17 mouse cellular contexts compared by ENCODE assay signal in the genomic region with DNA sequence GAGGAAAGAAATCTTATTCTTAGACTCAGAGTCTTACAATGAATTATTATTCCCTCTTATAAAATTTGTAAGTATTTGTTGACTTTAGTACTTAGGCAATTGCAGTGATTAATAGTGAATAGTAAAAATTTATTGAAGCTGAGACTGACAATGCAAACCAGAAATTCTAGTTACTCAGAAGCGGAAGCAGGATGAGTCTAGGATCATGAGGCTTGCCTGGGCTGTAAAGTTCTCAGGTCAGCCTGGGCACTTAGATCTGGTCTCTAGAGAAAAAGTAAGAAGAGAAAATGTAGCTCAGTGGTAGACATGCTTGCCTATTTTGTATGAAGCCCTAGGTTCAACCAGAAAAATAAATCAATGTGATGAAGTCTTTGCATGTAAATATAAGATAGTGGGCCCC.
"Had no signal": no experiment of that assay in that cellular context is flagged by ENCODE, and none has a peak within 500 bp of the region (broad histone marks: within the 10 kb centered on the region; RNA-seq: fewer than 3 reads in every experiment).

No protein-coding gene starts in this region.

- H3K27ac ChIP-seq: lung, embryonic 15.5 days; macrophage; midbrain, embryonic 13.5 days; midbrain, embryonic 15.5 days; neural tube, embryonic 12.5 days; stomach, embryonic 15.5 days; stomach, postnatal 0 days had no signal

- H3K4me2 ChIP-seq: lung, embryonic 15.5 days; midbrain, embryonic 11.5 days; midbrain, embryonic 13.5 days; midbrain, embryonic 15.5 days; neural tube, embryonic 12.5 days; stomach, embryonic 15.5 days had no signal

- H3K4me1 ChIP-seq: lung, embryonic 15.5 days; midbrain, embryonic 13.5 days; midbrain, embryonic 15.5 days; neural tube, embryonic 12.5 days; stomach, embryonic 15.5 days had no signal

- H3K27me3 ChIP-seq: lung, embryonic 15.5 days; megakaryocyte, embryonic 14.5 days; midbrain, embryonic 13.5 days; midbrain, embryonic 15.5 days; neural tube, embryonic 12.5 days; stomach, embryonic 15.5 days had no signal

- H3K9ac ChIP-seq: liver, postnatal 0 days; lung, embryonic 15.5 days; midbrain, embryonic 13.5 days; midbrain, embryonic 15.5 days; neural tube, embryonic 12.5 days; stomach, embryonic 15.5 days had no signal

- H3K9me3 ChIP-seq: lung, embryonic 15.5 days; megakaryocyte, embryonic 14.5 days; midbrain, embryonic 13.5 days; midbrain, embryonic 15.5 days; neural tube, embryonic 12.5 days; stomach, embryonic 15.5 days had no signal

- DNase-seq: liver, postnatal 0 days; lung, adult 2 months; lung, postnatal 14 days; right cerebral cortex, postnatal 14 days; thymus, adult 18-20 months; thymus, postnatal 14 days; thymus, postnatal 36 days had no signal

- H3K4me3 ChIP-seq: lung, embryonic 15.5 days; megakaryocyte, embryonic 14.5 days; midbrain, embryonic 13.5 days; midbrain, embryonic 15.5 days; neural tube, embryonic 12.5 days; stomach, embryonic 15.5 days had no signal

- ATAC-seq: liver, postnatal 0 days; lung, postnatal 0 days; midbrain, embryonic 13.5 days; midbrain, embryonic 15.5 days had no signal

- H3K36me3 ChIP-seq: lung, embryonic 15.5 days; midbrain, embryonic 13.5 days; midbrain, embryonic 15.5 days; neural tube, embryonic 12.5 days; stomach, embryonic 15.5 days had no signal
